Mouse (Mus musculus): Measurements from ENCODE around the gene Gdf1. TPM values are rescaled to one million over a fixed set of nuclear protein-coding genes. Genes with fewer than 3 reads are reported as not detected.

Gene Gdf1
- total RNA-seq, 1 experiment = 7.5 TPM

GRCm38 (mm10) chr8:70323716-70324115, 5.9 kb upstream of the Gdf1 start:
- in situ Hi-C loops (cut with MboI; ENCODE audit: low sequenced_read_pairs in 2 of 2, unreplicated experiment in 2 of 2) = no loop called here
- no peak overlapping the region for H3K9ac ChIP-seq (ENCODE audit: insufficient read depth, low read depth, low read length, poor library complexity, severe bottlenecking)
- TF ChIP-seq MAFK (IDR thresholded peaks at IDR 0.05; ENCODE audit: insufficient read depth, low read depth, low read length) (no peak), ZC3H11A (IDR thresholded peaks at IDR 0.05; ENCODE audit: borderline replicate concordance, low read depth, low read length) (no peak), HCFC1 (IDR thresholded peaks at IDR 0.05; ENCODE audit: borderline replicate concordance, insufficient read depth, low read length) (no peak), ZNF384 (IDR thresholded peaks at IDR 0.05; ENCODE audit: low read depth, low read length) (no peak), CHD2 (IDR thresholded peaks at IDR 0.05; ENCODE audit: low read depth, low read length) (no peak)
- no peak for DNase-seq (ENCODE audit: low read depth, low spot score)
- H3K36me3 ChIP-seq (ENCODE audit: control insufficient read depth, insufficient read depth, low read length, poor library complexity, severe bottlenecking) = peaks cover 8% of the 10 kb centered on the region; the same call in 1 of the 2 replicates
- H3K9me3 ChIP-seq (ENCODE audit: control insufficient read depth, insufficient read depth, low read depth, low read length) = no peaks in the 10 kb centered on the region
- H3K4me3 ChIP-seq (ENCODE audit: insufficient read depth in 1 of 2, low read depth in 1 of 2, low read length in 2 of 2, poor library complexity in 1 of 2, severe bottlenecking in 1 of 2) = no peak overlapping the region
- no peaks in the 10 kb centered on the region for H3K4me1 ChIP-seq (ENCODE audit: control insufficient read depth in 2 of 2, insufficient read depth in 2 of 2, low read length in 2 of 2, poor library complexity in 1 of 2)
- H3K27ac ChIP-seq (ENCODE audit: insufficient read depth, low read depth, low read length, poor library complexity, severe bottlenecking) = no peak overlapping the region

- DNase-seq (ENCODE audit: low read depth, low spot score) = no peak
- Histone ChIP-seq H3K9me3 (ENCODE audit: control insufficient read depth, insufficient read depth, low read depth, low read length) (no peaks in the 10 kb centered on the region), H3K4me3 (ENCODE audit: insufficient read depth in 1 of 2, low read depth in 1 of 2, low read length in 2 of 2, poor library complexity in 1 of 2, severe bottlenecking in 1 of 2) (no peak overlapping the region), H3K36me3 (ENCODE audit: control insufficient read depth, insufficient read depth, low read length, poor library complexity, severe bottlenecking) (peaks cover 15% of the 10 kb centered on the region), H3K4me1 (ENCODE audit: control insufficient read depth in 2 of 2, insufficient read depth in 2 of 2, low read length in 2 of 2, poor library complexity in 1 of 2) (peaks cover 2 to 14% of the 10 kb centered on the region in 2 experiments; a peak in 2 of 4 replicates), H3K27ac (ENCODE audit: insufficient read depth, low read depth, low read length, poor library complexity, severe bottlenecking) (no peak overlapping the region), H3K9ac (ENCODE audit: insufficient read depth, low read depth, low read length, poor library complexity, severe bottlenecking) (no peak overlapping the region)
- TF ChIP-seq ZC3H11A (IDR thresholded peaks at IDR 0.05; ENCODE audit: borderline replicate concordance, low read depth, low read length) (no peak), ZNF384 (IDR thresholded peaks at IDR 0.05; ENCODE audit: low read depth, low read length) (no peak), CHD2 (IDR thresholded peaks at IDR 0.05; ENCODE audit: low read depth, low read length) (no peak), HCFC1 (IDR thresholded peaks at IDR 0.05; ENCODE audit: borderline replicate concordance, insufficient read depth, low read length) (no peak), MAFK (IDR thresholded peaks at IDR 0.05; ENCODE audit: insufficient read depth, low read depth, low read length) (no peak)
- in situ Hi-C loops (cut with MboI; ENCODE audit: low sequenced_read_pairs in 2 of 2, unreplicated experiment in 2 of 2) = no loop called here
Observed at GRCm38 (mm10) chr8:70327512-70327911, 2.1 kb upstream of the Gdf1 start.

DNA sequence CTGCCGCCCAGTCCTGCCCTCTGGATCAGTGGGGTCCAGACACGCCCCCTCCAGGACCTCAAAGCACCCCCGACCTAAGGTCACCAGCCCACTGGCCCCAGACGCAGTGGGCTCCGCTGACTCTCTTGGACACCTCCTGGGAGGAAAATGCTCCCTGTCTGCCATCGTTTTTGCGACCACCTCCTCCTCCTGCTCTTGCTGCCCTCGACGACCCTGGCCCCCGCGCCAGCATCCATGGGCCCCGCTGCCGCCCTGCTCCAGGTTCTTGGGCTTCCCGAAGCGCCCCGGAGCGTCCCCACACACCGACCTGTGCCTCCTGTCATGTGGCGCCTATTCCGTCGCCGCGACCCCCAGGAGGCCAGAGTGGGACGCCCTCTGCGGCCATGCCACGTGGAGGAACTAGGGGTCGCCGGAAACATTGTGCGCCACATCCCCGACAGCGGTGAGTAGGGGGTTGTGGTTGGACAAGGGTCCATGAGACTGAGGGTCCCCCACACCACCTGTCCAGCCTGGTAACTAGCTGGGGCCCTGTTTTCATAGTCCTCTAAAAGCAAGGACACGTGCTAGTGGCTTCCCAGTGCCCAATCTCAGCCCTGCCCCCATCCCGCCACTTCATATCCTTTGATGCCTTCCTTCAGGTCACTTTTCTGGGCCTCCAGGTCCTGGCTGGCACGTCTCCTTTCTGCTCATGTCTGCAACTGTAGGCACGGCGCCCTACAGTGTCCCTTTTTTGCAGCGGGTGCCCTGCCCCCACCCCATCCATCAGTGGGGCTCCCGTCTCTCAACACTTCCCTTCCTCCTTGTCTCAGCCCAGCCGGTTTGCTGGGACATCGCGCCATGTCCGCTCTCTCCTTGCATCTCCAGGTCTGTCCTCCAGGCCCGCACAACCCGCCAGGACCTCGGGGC, 471 bp downstream of the Gdf1 start:
- DNase-seq (ENCODE audit: low read depth, low spot score) = no peak
- in situ Hi-C loops (cut with MboI; ENCODE audit: low sequenced_read_pairs in 2 of 2, unreplicated experiment in 2 of 2) = no loop called here
- H3K4me3 ChIP-seq (ENCODE audit: insufficient read depth in 1 of 2, low read depth in 1 of 2, low read length in 2 of 2, poor library complexity in 1 of 2, severe bottlenecking in 1 of 2) = peak overlapping the region; percentile 37 to 39; a peak in 3 of 4 replicates
- TF ChIP-seq CHD2 (IDR thresholded peaks at IDR 0.05; ENCODE audit: low read depth, low read length) (no peak), HCFC1 (IDR thresholded peaks at IDR 0.05; ENCODE audit: borderline replicate concordance, insufficient read depth, low read length) (no peak), ZNF384 (IDR thresholded peaks at IDR 0.05; ENCODE audit: low read depth, low read length) (no peak), ZC3H11A (IDR thresholded peaks at IDR 0.05; ENCODE audit: borderline replicate concordance, low read depth, low read length) (no peak), MAFK (IDR thresholded peaks at IDR 0.05; ENCODE audit: insufficient read depth, low read depth, low read length) (no peak)
- no peak overlapping the region for H3K27ac ChIP-seq (ENCODE audit: insufficient read depth, low read depth, low read length, poor library complexity, severe bottlenecking)
- H3K4me1 ChIP-seq (ENCODE audit: control insufficient read depth in 2 of 2, insufficient read depth in 2 of 2, low read length in 2 of 2, poor library complexity in 1 of 2) = peaks cover 2 to 14% of the 10 kb centered on the region in 2 experiments; a peak in 2 of 4 replicates
- peak overlapping the region; percentile 15 for H3K9ac ChIP-seq (ENCODE audit: insufficient read depth, low read depth, low read length, poor library complexity, severe bottlenecking)
- peaks cover 37% of the 10 kb centered on the region for H3K36me3 ChIP-seq (ENCODE audit: control insufficient read depth, insufficient read depth, low read length, poor library complexity, severe bottlenecking)
- H3K9me3 ChIP-seq (ENCODE audit: control insufficient read depth, insufficient read depth, low read depth, low read length) = no peaks in the 10 kb centered on the region

GRCm38 (mm10) chr8:70330741-70331364, 1.2 kb downstream of the Gdf1 start:
- peak; percentile 35 for DNase-seq (ENCODE audit: low read depth, low spot score)
- in situ Hi-C loops (cut with MboI; ENCODE audit: low sequenced_read_pairs in 2 of 2, unreplicated experiment in 2 of 2) = no loop called here
- Histone ChIP-seq H3K9ac (ENCODE audit: insufficient read depth, low read depth, low read length, poor library complexity, severe bottlenecking) (peak overlapping the region; percentile 15), H3K9me3 (ENCODE audit: control insufficient read depth, insufficient read depth, low read depth, low read length) (no peaks in the 10 kb centered on the region), H3K4me1 (ENCODE audit: control insufficient read depth in 2 of 2, insufficient read depth in 2 of 2, low read length in 2 of 2, poor library complexity in 1 of 2) (peaks cover 2 to 14% of the 10 kb centered on the region in 2 experiments; a peak in 2 of 4 replicates), H3K27ac (ENCODE audit: insufficient read depth, low read depth, low read length, poor library complexity, severe bottlenecking) (no peak overlapping the region), H3K36me3 (ENCODE audit: control insufficient read depth, insufficient read depth, low read length, poor library complexity, severe bottlenecking) (peaks cover 45% of the 10 kb centered on the region), H3K4me3 (ENCODE audit: insufficient read depth in 1 of 2, low read depth in 1 of 2, low read length in 2 of 2, poor library complexity in 1 of 2, severe bottlenecking in 1 of 2) (peak overlapping the region; percentile 39 to 56; a peak in 3 of 4 replicates)
- no peak for TF ChIP-seq ZC3H11A (IDR thresholded peaks at IDR 0.05; ENCODE audit: borderline replicate concordance, low read depth, low read length)
- no peak for TF ChIP-seq ZNF384 (IDR thresholded peaks at IDR 0.05; ENCODE audit: low read depth, low read length)
- TF ChIP-seq HCFC1 (IDR thresholded peaks at IDR 0.05; ENCODE audit: borderline replicate concordance, insufficient read depth, low read length) = peak; percentile 8; the same call in 1 of the 2 replicates
